Mouse (Mus musculus) hindbrain, postnatal 0 days (tissue): Measurements from ENCODE around the gene Zfp92. TPM values are rescaled to one million over a fixed set of nuclear protein-coding genes. Genes with fewer than 3 reads are reported as not detected.

Experiments used
- ATAC-seq: fragments of 200-750 bp; cut with Nextera tagmentation; 2 replicates; pipeline ENCODE4 v1.8.0; 2017; ENCODE audit warnings: mild to moderate bottlenecking, moderate TSS enrichment, moderate library complexity
- DNase-seq: peaks from one replicate; pipeline ENCODE4 v3.0.0-alpha.2; 2015; ENCODE audit warnings: low spot score
- H3K27ac ChIP-seq: fragments of 300-500 bp; sonication (generic); 2 replicates; pipeline ENCODE4 v1.5.1; 2014; ENCODE audit warnings: mild to moderate bottlenecking
- H3K27me3 ChIP-seq: fragments of 300-500 bp; sonication (generic); 2 replicates; pipeline ENCODE4 v1.6.1; 2014; ENCODE audit warnings: low read length, mixed read lengths; ENCODE audit not compliant: insufficient read depth
- H3K36me3 ChIP-seq: fragments of 300-500 bp; sonication (generic); 2 replicates; pipeline ENCODE4 v1.6.1; 2014; ENCODE audit warnings: low read length, mixed read lengths; ENCODE audit not compliant: insufficient read depth
- H3K4me1 ChIP-seq: fragments of 300-500 bp; sonication (generic); 2 replicates; pipeline ENCODE4 v1.6.1; 2014; ENCODE audit warnings: antibody characterized with exemption, low read length, mixed read lengths; ENCODE audit not compliant: insufficient read depth
- H3K4me2 ChIP-seq: fragments of 300-500 bp; sonication (generic); 2 replicates; pipeline ENCODE4 v1.6.1; 2014; ENCODE audit warnings: low read depth, mild to moderate bottlenecking, low read length, moderate library complexity, mixed read lengths
- H3K4me3 ChIP-seq: fragments of 300-500 bp; sonication (generic); 2 replicates; pipeline ENCODE4 v1.5.1; 2014; ENCODE audit warnings: low read length
- H3K9ac ChIP-seq: fragments of 300-500 bp; sonication (generic); replicated peaks from 2 replicates; pipeline ENCODE4 v1.6.1; 2014; ENCODE audit warnings: mild to moderate bottlenecking, low read length, moderate library complexity, mixed read lengths
- H3K9me3 ChIP-seq: fragments of 300-500 bp; sonication (generic); 2 replicates; pipeline ENCODE4 v1.6.1; 2016; ENCODE audit warnings: low read length, mixed read lengths
- CTCF ChIP-seq: IDR thresholded peaks from 2 replicates; pipeline ENCODE4 v1.5.1; 2016; ENCODE audit warnings: antibody characterized with exemption, control low read depth, low read depth
- WGBS: fragments of 180-500 bp; shearing (Covaris S2); extraction: QIAGEN DNeasy Blood & Tissue Kit; methylation state at CpG from one replicate; pipeline ENCODE4 v1.1.7; 2014; 5-methylcytosine and 5-hydroxymethylcytosine counted together
- polyA plus RNA-seq: library from polyadenylated mRNA; unstranded; fragments of >200 nt; fragmentation: Nextera tagmentation; extraction: Ambion mirVana; gene quantifications from 2 replicates; pipeline ENCODE4 v1.2.1, GENCODE M21; 2015
- total RNA-seq: library from RNA; depleted of rRNA; stranded (reverse); fragments of >200 nt; gene quantifications from 2 replicates; pipeline ENCODE4 v1.2.3, GENCODE M21; 2014

Gene Zfp92
- total and polyA plus RNA-seq, 2 experiments from 2014 or later, result 1.2 to 4.5 TPM

DNA sequence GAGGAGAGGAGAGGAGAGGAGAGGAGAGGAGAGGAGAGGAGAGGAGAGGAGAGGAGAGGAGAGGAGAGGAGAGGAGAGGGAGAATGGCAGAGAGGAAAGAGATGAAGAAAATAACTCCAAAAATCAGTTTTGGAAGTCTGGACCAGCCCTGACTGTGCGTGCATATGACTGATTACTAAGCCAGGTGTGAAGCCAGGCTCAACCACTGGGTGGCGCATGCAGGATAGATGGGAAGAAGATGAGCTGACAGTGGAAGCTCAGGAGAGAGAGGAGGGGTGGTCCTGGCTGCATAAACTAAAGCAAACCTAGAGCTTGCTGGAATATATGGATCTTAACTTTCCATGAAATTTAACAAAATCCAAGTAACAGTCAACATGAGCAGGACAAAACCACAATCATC lies 41.1 kb downstream of the Zfp92 start:
- DNase-seq, result peak; percentile 71

DNA sequence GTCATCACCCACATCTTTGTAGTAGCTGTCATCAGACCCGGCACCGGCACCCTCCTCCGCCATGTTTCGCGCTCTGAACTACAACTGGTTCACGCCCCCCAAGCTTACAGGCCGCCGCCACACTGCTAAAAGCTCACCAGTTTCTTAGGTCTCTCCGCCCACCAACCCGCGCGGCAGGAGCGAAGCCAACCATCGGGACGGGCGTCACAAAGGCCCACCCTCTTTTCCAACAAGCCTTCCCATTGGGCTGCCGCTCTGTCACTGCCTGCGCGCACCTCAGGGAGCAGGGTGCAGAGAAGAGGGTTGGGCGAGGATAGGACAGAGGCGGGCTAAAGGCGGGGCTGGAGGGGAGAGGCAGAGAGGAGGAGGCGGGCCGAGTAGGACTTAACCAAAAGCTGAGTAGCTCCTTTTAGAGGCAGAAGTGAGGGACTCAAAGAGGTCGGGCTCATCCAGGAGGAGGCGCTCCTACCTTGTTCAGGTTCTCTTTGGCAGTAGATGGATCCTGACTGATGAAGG lies 48.0 kb downstream of the Zfp92 start, which contains the start of gene Haus7:
Haus7 (minus strand) TSS at position 168 of the 516 bp plus-strand sequence.
- Histone ChIP-seq H3K9me3 (no peaks in the 10 kb centered on the region), H3K27me3 (no peaks in the 10 kb centered on the region), H3K36me3 (no peaks in the 10 kb centered on the region), H3K4me2 (peak within 1 kb of the TSS; percentile 61), H3K4me1 (no peaks in the 10 kb centered on the region), H3K4me3 (peak within 1 kb of the TSS; percentile 50), H3K27ac (peak within 1 kb of the TSS; percentile 36; the same call in 1 of the 2 replicates), H3K9ac (peak within 1 kb of the TSS; percentile 43)
- 32% methylated on average over 26 of the region's 26 CpGs for WGBS
- peak; percentile 100 for ATAC-seq
- peak; percentile 93 for DNase-seq
- TF ChIP-seq CTCF, result peak; percentile 66

More for the DNA sequence above, 41.1 kb downstream of the Zfp92 start:
- Histone ChIP-seq H3K36me3 (no peaks in the 10 kb centered on the region), H3K4me2 (no peak overlapping the region), H3K9ac (no peak overlapping the region), H3K9me3 (no peaks in the 10 kb centered on the region), H3K27ac (no peak overlapping the region), H3K27me3 (no peaks in the 10 kb centered on the region), H3K4me3 (no peak overlapping the region), H3K4me1 (no peaks in the 10 kb centered on the region)
- 23% methylated on average over 2 of the region's 2 CpGs for WGBS
- TF ChIP-seq CTCF, result peak; percentile 75
- ATAC-seq, result peak; percentile 81; the same call in 1 of the 2 replicates

DNA sequence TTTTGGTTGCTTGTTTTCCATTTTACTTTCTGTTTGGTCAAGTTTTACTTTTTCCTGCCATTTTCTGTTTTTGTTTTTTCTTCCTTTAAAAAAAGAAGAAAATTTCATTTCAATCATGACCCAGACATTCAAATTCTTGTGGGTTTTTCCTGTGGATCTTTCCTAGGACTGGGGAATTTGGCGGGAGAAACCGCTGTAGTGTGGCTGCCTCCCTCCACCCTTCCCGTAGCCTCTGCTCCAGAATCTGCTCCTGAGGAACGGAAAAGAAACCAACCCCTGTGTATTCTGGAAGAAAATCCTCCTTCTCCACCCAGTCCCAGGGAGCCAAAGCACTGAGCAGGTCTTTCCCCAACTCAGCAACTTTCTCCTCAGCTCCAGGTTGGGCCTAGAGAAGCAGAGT lies 49.9 kb downstream of the Zfp92 start:
- ATAC-seq, result no peak

DNA sequence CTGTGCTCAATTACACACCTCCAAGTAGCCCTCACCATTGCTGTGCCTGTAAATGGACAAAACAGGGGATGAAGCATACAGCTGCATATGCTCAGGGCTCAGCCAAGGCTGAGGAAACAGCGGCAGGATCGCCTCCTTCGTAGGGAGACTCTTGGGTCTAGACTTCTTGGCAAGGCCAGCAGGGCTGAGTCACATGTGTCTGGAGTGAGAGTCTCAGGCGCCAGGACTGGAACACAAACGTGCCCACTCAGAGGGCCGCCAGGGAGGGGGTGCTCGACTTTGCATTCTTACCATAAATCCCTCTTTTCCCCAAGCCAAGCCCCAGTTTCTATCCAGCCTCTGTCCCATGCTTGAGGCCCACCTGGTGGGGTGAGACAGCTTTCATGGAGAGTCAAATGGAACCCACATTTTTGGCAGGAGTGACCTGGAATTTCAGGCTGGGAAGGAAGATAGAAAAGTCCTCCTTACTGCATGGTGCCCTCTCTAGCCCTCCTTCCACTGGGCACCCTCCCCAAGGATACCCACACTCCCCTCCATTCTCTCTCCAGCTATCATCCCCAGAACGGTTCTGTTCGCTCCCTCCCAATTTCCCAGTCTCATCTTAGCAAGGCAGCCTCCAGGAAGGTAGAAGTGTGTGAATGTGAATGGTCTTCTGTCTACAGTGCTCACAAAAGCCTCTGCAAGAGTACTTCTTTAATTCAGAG lies 54.7 kb downstream of the Zfp92 start:
- Histone ChIP-seq H3K27ac (no peak overlapping the region), H3K4me2 (no peak overlapping the region), H3K27me3 (no peaks in the 10 kb centered on the region), H3K9ac (no peak overlapping the region), H3K4me1 (no peaks in the 10 kb centered on the region), H3K9me3 (no peaks in the 10 kb centered on the region), H3K4me3 (no peak overlapping the region), H3K36me3 (no peaks in the 10 kb centered on the region)
- DNase-seq (peak; percentile 39), ATAC-seq (peak; percentile 80)
- TF ChIP-seq CTCF, result no peak
- WGBS, result 54% methylated on average over 9 of the region's 9 CpGs

More for the DNA sequence above, 49.9 kb downstream of the Zfp92 start:
- H3K27me3 ChIP-seq, result no peaks in the 10 kb centered on the region
- no peak overlapping the region for H3K4me2 ChIP-seq
- H3K4me1 ChIP-seq, result no peaks in the 10 kb centered on the region
- 77% methylated on average over 4 of the region's 4 CpGs for WGBS
- no peaks in the 10 kb centered on the region for H3K36me3 ChIP-seq
- TF ChIP-seq CTCF, result no peak
- no peaks in the 10 kb centered on the region for H3K9me3 ChIP-seq
- H3K9ac ChIP-seq, result no peak overlapping the region
- H3K27ac ChIP-seq, result no peak overlapping the region
- H3K4me3 ChIP-seq, result no peak overlapping the region
- DNase-seq, result no peak

DNA sequence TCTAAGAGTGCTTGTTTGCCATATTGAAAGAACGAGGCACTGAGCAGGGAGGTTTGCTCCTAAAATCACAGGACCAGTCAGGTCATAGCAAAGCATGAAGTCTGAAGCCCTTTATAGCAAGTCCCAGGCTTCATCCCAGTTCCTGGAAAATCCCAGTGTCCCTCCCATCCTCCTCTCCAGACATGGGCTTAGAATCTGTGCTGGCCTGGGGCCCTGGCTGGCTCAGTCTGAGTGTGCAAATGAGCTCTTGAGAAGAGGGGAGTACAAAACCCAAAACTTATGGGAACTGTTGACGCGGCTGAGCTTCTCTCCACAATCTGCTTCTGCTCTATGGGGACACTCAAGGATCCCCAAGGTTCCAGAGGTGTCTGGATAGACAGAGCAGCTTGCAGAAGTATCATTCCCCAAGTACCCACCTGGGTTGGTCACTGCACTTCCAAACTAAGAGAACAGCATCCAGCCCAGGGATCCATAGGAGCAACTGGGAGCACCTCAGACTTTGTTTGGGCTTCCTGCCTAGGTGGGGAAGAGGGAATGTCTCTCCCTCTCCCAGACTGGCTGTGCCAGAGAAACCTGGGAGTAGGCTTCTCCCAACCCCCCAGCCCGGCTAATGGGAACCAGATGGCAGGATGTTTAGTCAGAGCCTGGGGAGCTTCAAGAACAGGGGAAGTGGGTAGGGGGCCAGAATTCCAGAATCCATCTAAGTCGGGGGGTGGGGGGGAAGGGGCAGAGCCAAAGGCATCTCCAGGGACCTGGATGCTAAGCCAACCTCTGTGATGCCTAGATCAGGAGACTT lies 56.7 kb downstream of the Zfp92 start:
- no peak for TF ChIP-seq CTCF

DNA sequence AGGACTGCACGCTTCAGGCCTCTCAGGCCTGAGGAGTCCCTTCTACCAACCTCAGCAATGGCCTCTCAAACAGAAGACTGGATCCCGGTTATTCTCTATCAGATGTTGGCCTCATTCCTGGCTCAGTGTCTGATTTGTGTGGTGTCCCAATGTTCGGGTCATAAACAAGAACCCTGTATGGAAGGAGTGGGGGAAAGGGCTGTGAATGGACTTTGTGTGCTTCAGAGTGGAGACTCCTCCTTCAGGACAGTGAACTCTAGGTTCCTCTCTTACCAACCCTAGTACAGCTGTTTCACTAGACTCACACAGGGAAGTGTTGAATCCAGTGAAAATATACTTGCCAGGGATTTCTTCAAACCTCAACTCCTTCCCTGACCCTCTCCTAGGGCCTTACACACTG lies 57.4 kb downstream of the Zfp92 start:
- no peak for ATAC-seq
- no peaks in the 10 kb centered on the region for H3K4me1 ChIP-seq
- no peak for TF ChIP-seq CTCF
- DNase-seq, result no peak
- H3K9me3 ChIP-seq, result no peaks in the 10 kb centered on the region
- no peak overlapping the region for H3K9ac ChIP-seq
- H3K4me2 ChIP-seq, result no peak overlapping the region
- H3K36me3 ChIP-seq, result no peaks in the 10 kb centered on the region
- H3K27ac ChIP-seq, result no peak overlapping the region
- WGBS, result 84% methylated on average over 3 of the region's 3 CpGs
- no peaks in the 10 kb centered on the region for H3K27me3 ChIP-seq
- H3K4me3 ChIP-seq, result no peak overlapping the region

More for the DNA sequence above, 56.7 kb downstream of the Zfp92 start:
- H3K9ac ChIP-seq, result no peak overlapping the region
- no peak overlapping the region for H3K27ac ChIP-seq
- no peaks in the 10 kb centered on the region for H3K4me1 ChIP-seq
- H3K4me2 ChIP-seq, result no peak overlapping the region
- WGBS, result 67% methylated on average over 5 of the region's 5 CpGs
- no peaks in the 10 kb centered on the region for H3K9me3 ChIP-seq
- DNase-seq (no peak), ATAC-seq (no peak)
- no peak overlapping the region for H3K4me3 ChIP-seq
- H3K36me3 ChIP-seq, result no peaks in the 10 kb centered on the region
- no peaks in the 10 kb centered on the region for H3K27me3 ChIP-seq
